Mouse (Mus musculus): ENCODE measurements around the gene A930002H24Rik.
A peak's percentile ranks its signal among the peaks of the same experiment; 100 is the strongest.

- TF ChIP-seq CTCF (IDR thresholded peaks at IDR 0.05; ENCODE audit: borderline replicate concordance, insufficient read depth, low read length) = no peak
- peak; percentile 34; the same call in 1 of the 2 replicates for TF ChIP-seq POLR2A (IDR thresholded peaks at IDR 0.05; ENCODE audit: low read depth, low read length)
Observed at GRCm38 (mm10) chr17:63864171-63864571, 580 bp upstream of the A930002H24Rik start.
